8 mouse cellular contexts compared by ENCODE assay signal in genomic region chr12:85219236-85219904, GRCm38 (mm10). TPM values are rescaled to one million over a fixed set of nuclear protein-coding genes. Genes with fewer than 3 reads are reported as not detected.
A peak's percentile ranks its signal among the peaks of the same experiment; 100 is the strongest.
DNase-seq lines count a peak whose midpoint lies in the region; ATAC-seq and TF ChIP-seq lines count a peak whose summit lies in the region.

Gene Eif2b2, plus strand, starts transcription at chr12:85219481.

- peak within 1 kb of the TSS; percentile 87 for H3ac ChIP-seq in C2C12 (ENCODE audit: control insufficient read depth, insufficient read length, low read depth)

- H3K4me2 ChIP-seq in heart, embryonic 12.5 days = peak within 1 kb of the TSS; percentile 87
- peak within 1 kb of the TSS; percentile 66 for H3K4me2 ChIP-seq in kidney, postnatal 0 days (ENCODE audit: low read length)
- H3K4me2 ChIP-seq in liver, embryonic 11.5 days = peak within 1 kb of the TSS; percentile 83
- peak within 1 kb of the TSS; percentile 90 for H3K4me2 ChIP-seq in stomach, embryonic 14.5 days (replicated peaks; ENCODE audit: low read depth, low read length)

- ATAC-seq in heart, embryonic 12.5 days (ENCODE audit: insufficient number of reproducible peaks, low FRiP score) = peak; percentile 100
- peak; percentile 100 for ATAC-seq in kidney, postnatal 0 days (replicated peaks; ENCODE audit: low FRiP score, low read depth)
- peak; percentile 100 for ATAC-seq in liver, embryonic 11.5 days (replicated peaks; ENCODE audit: low FRiP score)
- peak; percentile 99 for ATAC-seq in stomach, embryonic 14.5 days (ENCODE audit: insufficient number of reproducible peaks, insufficient read depth, low FRiP score, low read depth)

- WGBS in heart, embryonic 12.5 days = under 1% methylated on average over 54 of the region's 54 CpGs
- under 1% methylated on average over 54 of the region's 54 CpGs for WGBS in kidney, postnatal 0 days
- under 1% methylated on average over 54 of the region's 54 CpGs for WGBS in liver, embryonic 11.5 days
- under 1% methylated on average over 54 of the region's 54 CpGs for WGBS in stomach, embryonic 14.5 days

- H3K4me3 ChIP-seq in C2C12 (ENCODE audit: insufficient read depth, poor library complexity, severe bottlenecking) = peak within 1 kb of the TSS; percentile 100
- peak within 1 kb of the TSS; percentile 74 for H3K4me3 ChIP-seq in erythroblast, embryonic 14.5 days (replicated peaks)
- peak within 1 kb of the TSS; percentile 88 for H3K4me3 ChIP-seq in heart, embryonic 12.5 days
- peak within 1 kb of the TSS; percentile 68 for H3K4me3 ChIP-seq in kidney, postnatal 0 days (replicated peaks; ENCODE audit: low read depth, low read length)
- H3K4me3 ChIP-seq in liver, embryonic 11.5 days (ENCODE audit: low read depth, low read length) = peak within 1 kb of the TSS; percentile 88
- peak within 1 kb of the TSS; percentile 84 for H3K4me3 ChIP-seq in stomach, embryonic 14.5 days (ENCODE audit: low read depth, low read length)

- H3K9ac ChIP-seq in heart, embryonic 12.5 days = peak within 1 kb of the TSS; percentile 84
- H3K9ac ChIP-seq in kidney, postnatal 0 days (ENCODE audit: low read depth, low read length) = peak within 1 kb of the TSS; percentile 58
- H3K9ac ChIP-seq in liver, embryonic 11.5 days (ENCODE audit: low read depth, low read length) = peak within 1 kb of the TSS; percentile 74
- H3K9ac ChIP-seq in stomach, embryonic 14.5 days (replicated peaks; ENCODE audit: low read depth, low read length) = peak within 1 kb of the TSS; percentile 58

- no peaks in the 10 kb centered on the region for H3K9me3 ChIP-seq in erythroblast, embryonic 14.5 days (ENCODE audit: control insufficient read depth, low read length)
- H3K9me3 ChIP-seq in heart, embryonic 12.5 days (replicated peaks) = no peaks in the 10 kb centered on the region
- H3K9me3 ChIP-seq in kidney, postnatal 0 days (replicated peaks; ENCODE audit: low read length) = no peaks in the 10 kb centered on the region
- H3K9me3 ChIP-seq in liver, embryonic 11.5 days (ENCODE audit: control insufficient read depth, low read length) = no peaks in the 10 kb centered on the region
- H3K9me3 ChIP-seq in stomach, embryonic 14.5 days (ENCODE audit: control insufficient read depth, low read depth, low read length) = no peaks in the 10 kb centered on the region

- peaks cover 21% of the 10 kb centered on the region for H3K79me3 ChIP-seq in C2C12 (ENCODE audit: low read depth)

- TF ChIP-seq POLR2A in brain, embryonic 14.5 days (IDR thresholded peaks at IDR 0.05; ENCODE audit: borderline replicate concordance, extremely low read depth, insufficient read depth, insufficient read length, poor library complexity, severe bottlenecking) = peak; percentile 27; the same call in 1 of the 2 replicates

- peaks cover 30% of the 10 kb centered on the region for H3K4me1 ChIP-seq in erythroblast, embryonic 14.5 days (ENCODE audit: control insufficient read depth)
- H3K4me1 ChIP-seq in heart, embryonic 12.5 days (replicated peaks) = peaks cover 15% of the 10 kb centered on the region
- no peaks in the 10 kb centered on the region; the same call in 1 of the 2 replicates for H3K4me1 ChIP-seq in kidney, postnatal 0 days (replicated peaks; ENCODE audit: insufficient read depth, low read length)
- H3K4me1 ChIP-seq in liver, embryonic 11.5 days (replicated peaks; ENCODE audit: control insufficient read depth, insufficient read depth, low read length) = peaks cover 6% of the 10 kb centered on the region; the same call in 1 of the 2 replicates
- H3K4me1 ChIP-seq in stomach, embryonic 14.5 days (ENCODE audit: control insufficient read depth, insufficient read depth, low read length) = peaks cover 14% of the 10 kb centered on the region; the same call in 1 of the 2 replicates

- H3K27ac ChIP-seq in heart, embryonic 12.5 days (ENCODE audit: poor library complexity, severe bottlenecking) = peak within 1 kb of the TSS; percentile 36; the same call in 1 of the 2 replicates
- H3K27ac ChIP-seq in kidney, postnatal 0 days = peak within 1 kb of the TSS; percentile 61; the same call in 1 of the 2 replicates
- H3K27ac ChIP-seq in liver, embryonic 11.5 days (ENCODE audit: low read depth, low read length) = peak within 1 kb of the TSS; percentile 56
- peak within 1 kb of the TSS; percentile 48; the same call in 1 of the 2 replicates for H3K27ac ChIP-seq in stomach, embryonic 14.5 days (ENCODE audit: low read length)

- peaks cover 42% of the 10 kb centered on the region for H3K79me2 ChIP-seq in C2C12 (ENCODE audit: control insufficient read depth, insufficient read depth)

- peaks cover 39% of the 10 kb centered on the region for H3K36me3 ChIP-seq in C2C12 (ENCODE audit: control insufficient read depth, insufficient read depth)
- H3K36me3 ChIP-seq in erythroblast, embryonic 14.5 days (ENCODE audit: control insufficient read depth) = peaks cover 38% of the 10 kb centered on the region
- H3K36me3 ChIP-seq in heart, embryonic 12.5 days = peaks cover 33% of the 10 kb centered on the region
- peaks cover 24% of the 10 kb centered on the region for H3K36me3 ChIP-seq in kidney, postnatal 0 days (ENCODE audit: insufficient read depth, low read length)
- H3K36me3 ChIP-seq in liver, embryonic 11.5 days (ENCODE audit: control insufficient read depth, insufficient read depth, low read length) = peaks cover 18% of the 10 kb centered on the region
- H3K36me3 ChIP-seq in stomach, embryonic 14.5 days (ENCODE audit: control insufficient read depth, insufficient read depth, low read length) = peaks cover 11% of the 10 kb centered on the region

- no peaks in the 10 kb centered on the region for H3K27me3 ChIP-seq in C2C12 (ENCODE audit: control insufficient read depth, insufficient read depth, insufficient read length)
- H3K27me3 ChIP-seq in erythroblast, embryonic 14.5 days (ENCODE audit: control insufficient read depth) = no peaks in the 10 kb centered on the region; the same call in 1 of the 2 replicates
- H3K27me3 ChIP-seq in heart, embryonic 12.5 days (replicated peaks) = no peaks in the 10 kb centered on the region
- H3K27me3 ChIP-seq in kidney, postnatal 0 days (ENCODE audit: insufficient read depth, low read length) = no peaks in the 10 kb centered on the region
- H3K27me3 ChIP-seq in liver, embryonic 11.5 days (replicated peaks; ENCODE audit: control insufficient read depth, insufficient read depth, low read length) = no peaks in the 10 kb centered on the region
- H3K27me3 ChIP-seq in stomach, embryonic 14.5 days (ENCODE audit: control insufficient read depth, insufficient read depth, low read length) = no peaks in the 10 kb centered on the region

- peak; percentile 99 for DNase-seq in brain, embryonic 14.5 days (ENCODE audit: low read depth)
- peak; percentile 99 for DNase-seq in kidney, postnatal 0 days (ENCODE audit: low spot score)
- peak; percentile 94 for DNase-seq in liver, embryonic 11.5 days (ENCODE audit: low spot score)
- peak; percentile 95 for DNase-seq in naive thymus-derived CD4-positive, alpha-beta T cell, adult 2 months (ENCODE audit: low read depth)

- TF ChIP-seq CTCF in C2C12 (IDR thresholded peaks at IDR 0.05; ENCODE audit: control insufficient read depth, insufficient read depth, insufficient read length) = no peak
- no peak for TF ChIP-seq CTCF in brain, embryonic 14.5 days (IDR thresholded peaks at IDR 0.05; ENCODE audit: borderline replicate concordance, extremely low read depth, insufficient read depth, insufficient read length)
- no peak for TF ChIP-seq CTCF in kidney, postnatal 0 days (IDR thresholded peaks at IDR 0.05; ENCODE audit: low read depth)

TF ChIP-seq in C2C12, 6 proteins besides CTCF, POLR2A, EP300 and RAD21:
- TF ChIP-seq MYOG (IDR thresholded peaks at IDR 0.05; ENCODE audit: control insufficient read depth, extremely low read depth, insufficient read length) = no peak
- peak; percentile 29 for TF ChIP-seq MAX (IDR thresholded peaks at IDR 0.05)

RNA-seq across cellular contexts. Expression of gene Eif2b2, which starts in this region (rescaled TPM):
- polyA plus RNA-seq in C2C12 (2012; fragmentation: generic; extraction: Trizol) = 294 TPM
- 118 and 154 TPM in 2 replicates for polyA plus RNA-seq in brain, embryonic 14.5 days (2012; rRNA removed)
- polyA plus RNA-seq in erythroblast, embryonic 14.5 days (2012) = 18.6 and 27.3 TPM in 2 replicates
- polyA plus RNA-seq in heart, embryonic 12.5 days (2016; fragmentation: Nextera tagmentation; extraction: Ambion mirVana) = 49.0 and 51.3 TPM in 2 replicates
- 76.0 and 82.0 TPM in 2 replicates for polyA plus RNA-seq in kidney, postnatal 0 days (2015; fragmentation: Nextera tagmentation; extraction: Ambion mirVana)
- 75.6 and 86.5 TPM in 2 replicates for polyA plus RNA-seq in liver, embryonic 11.5 days (2014; fragmentation: Nextera tagmentation; extraction: Ambion mirVana)
- polyA plus RNA-seq in stomach, embryonic 14.5 days (2014; fragmentation: Nextera tagmentation; extraction: Ambion mirVana) = 81.1 and 82.5 TPM in 2 replicates

Comparison
In these comparisons a context has a peak if more than half of its experiments do, and no peak if none do; other contexts are left out.
1. Peak in every context shown above with its lines: DNase-seq, ATAC-seq, H3K4me3 ChIP-seq and H3K27ac ChIP-seq.